Mouse (Mus musculus): ENCODE measurements around the gene Gm17409. TPM values are rescaled to one million over a fixed set of nuclear protein-coding genes. Genes with fewer than 3 reads are reported as not detected.

Gm17409 gene
- polyA plus RNA-seq, 1 experiment: not detected

- Histone ChIP-seq H3K27ac (ENCODE audit: insufficient read depth, low read length) (no peak overlapping the region), H3K4me3 (replicated peaks; ENCODE audit: insufficient read depth, low read depth, low read length) (no peak overlapping the region), H3K27me3 (ENCODE audit: control insufficient read depth, insufficient read depth, low read length) (no peaks in the 10 kb centered on the region), H3K4me1 (ENCODE audit: control insufficient read depth, insufficient read depth, low read length) (no peaks in the 10 kb centered on the region; the same call in 1 of the 2 replicates)
- TF ChIP-seq CTCF (IDR thresholded peaks at IDR 0.05; ENCODE audit: borderline replicate concordance, insufficient read depth, low read depth, low read length) (no peak), POLR2A (IDR thresholded peaks at IDR 0.05; ENCODE audit: borderline replicate concordance, insufficient read depth, low read length) (no peak)
- WGBS: 93% methylated on average over 8 of the region's 8 CpGs
- DNase-seq: no peak
These were observed 5.7 kb downstream of the Gm17409 start for GRCm38 (mm10) chr2:58475578-58475977.

GRCm38 (mm10) chr2:58476956-58477715 lies 7.2 kb downstream of the Gm17409 start:
- peak; percentile 82 to 89 for DNase-seq
- H3K27me3 ChIP-seq (ENCODE audit: control insufficient read depth, insufficient read depth, low read length): no peaks in the 10 kb centered on the region
- no peak overlapping the region for H3K27ac ChIP-seq (ENCODE audit: insufficient read depth, low read length)
- H3K4me1 ChIP-seq (ENCODE audit: control insufficient read depth, insufficient read depth, low read length): no peaks in the 10 kb centered on the region; the same call in 1 of the 2 replicates
- no peak overlapping the region for H3K4me3 ChIP-seq (replicated peaks; ENCODE audit: insufficient read depth, low read depth, low read length)
- peak; percentile 76 for TF ChIP-seq CTCF (IDR thresholded peaks at IDR 0.05; ENCODE audit: borderline replicate concordance, insufficient read depth, low read depth, low read length)
- TF ChIP-seq POLR2A (IDR thresholded peaks at IDR 0.05; ENCODE audit: borderline replicate concordance, insufficient read depth, low read length): no peak
- 54% methylated on average over 12 of the region's 12 CpGs for WGBS

- H3K27ac ChIP-seq (ENCODE audit: insufficient read depth, low read length): no peak overlapping the region
- H3K4me1 ChIP-seq (ENCODE audit: control insufficient read depth, insufficient read depth, low read length): no peaks in the 10 kb centered on the region; the same call in 1 of the 2 replicates
- H3K27me3 ChIP-seq (ENCODE audit: control insufficient read depth, insufficient read depth, low read length): no peaks in the 10 kb centered on the region
- 94% methylated on average over 4 of the region's 4 CpGs for WGBS
- H3K4me3 ChIP-seq (replicated peaks; ENCODE audit: insufficient read depth, low read depth, low read length): no peak overlapping the region
- TF ChIP-seq POLR2A (IDR thresholded peaks at IDR 0.05; ENCODE audit: borderline replicate concordance, insufficient read depth, low read length) (no peak), CTCF (IDR thresholded peaks at IDR 0.05; ENCODE audit: borderline replicate concordance, insufficient read depth, low read depth, low read length) (no peak)
- no peak for DNase-seq
These were observed 8.2 kb downstream of the Gm17409 start for GRCm38 (mm10) chr2:58478144-58478543.

GRCm38 (mm10) chr2:58479536-58479935 lies 9.6 kb downstream of the Gm17409 start:
- H3K27me3 ChIP-seq (ENCODE audit: control insufficient read depth, insufficient read depth, low read length): no peaks in the 10 kb centered on the region
- no peak overlapping the region for H3K4me3 ChIP-seq (replicated peaks; ENCODE audit: insufficient read depth, low read depth, low read length)
- 75% methylated on average over 10 of the region's 10 CpGs for WGBS
- no peak for DNase-seq
- no peak for TF ChIP-seq POLR2A (IDR thresholded peaks at IDR 0.05; ENCODE audit: borderline replicate concordance, insufficient read depth, low read length)
- TF ChIP-seq CTCF (IDR thresholded peaks at IDR 0.05; ENCODE audit: borderline replicate concordance, insufficient read depth, low read depth, low read length): no peak
- no peak overlapping the region for H3K27ac ChIP-seq (ENCODE audit: insufficient read depth, low read length)
- peaks cover 3% of the 10 kb centered on the region; the same call in 1 of the 2 replicates for H3K4me1 ChIP-seq (ENCODE audit: control insufficient read depth, insufficient read depth, low read length)

GRCm38 (mm10) chr2:58480764-58481163 lies 10.8 kb downstream of the Gm17409 start:
- Histone ChIP-seq H3K27me3 (ENCODE audit: control insufficient read depth, insufficient read depth, low read length) (no peaks in the 10 kb centered on the region), H3K4me3 (replicated peaks; ENCODE audit: insufficient read depth, low read depth, low read length) (no peak overlapping the region), H3K27ac (ENCODE audit: insufficient read depth, low read length) (no peak overlapping the region), H3K4me1 (ENCODE audit: control insufficient read depth, insufficient read depth, low read length) (peaks cover 3% of the 10 kb centered on the region)
- DNase-seq: no peak
- WGBS: 75% methylated on average over 6 of the region's 6 CpGs
- TF ChIP-seq POLR2A (IDR thresholded peaks at IDR 0.05; ENCODE audit: borderline replicate concordance, insufficient read depth, low read length) (no peak), CTCF (IDR thresholded peaks at IDR 0.05; ENCODE audit: borderline replicate concordance, insufficient read depth, low read depth, low read length) (no peak)

- WGBS: 81% methylated on average over 9 of the region's 9 CpGs
- Histone ChIP-seq H3K27me3 (ENCODE audit: control insufficient read depth, insufficient read depth, low read length) (no peaks in the 10 kb centered on the region), H3K4me1 (ENCODE audit: control insufficient read depth, insufficient read depth, low read length) (peaks cover 3% of the 10 kb centered on the region), H3K4me3 (replicated peaks; ENCODE audit: insufficient read depth, low read depth, low read length) (no peak overlapping the region), H3K27ac (ENCODE audit: insufficient read depth, low read length) (no peak overlapping the region)
- TF ChIP-seq POLR2A (IDR thresholded peaks at IDR 0.05; ENCODE audit: borderline replicate concordance, insufficient read depth, low read length) (no peak), CTCF (IDR thresholded peaks at IDR 0.05; ENCODE audit: borderline replicate concordance, insufficient read depth, low read depth, low read length) (no peak)
- DNase-seq: no peak
These were observed 11.7 kb downstream of the Gm17409 start for GRCm38 (mm10) chr2:58481450-58482100.

- TF ChIP-seq POLR2A (IDR thresholded peaks at IDR 0.05; ENCODE audit: borderline replicate concordance, insufficient read depth, low read length) (no peak), CTCF (IDR thresholded peaks at IDR 0.05; ENCODE audit: borderline replicate concordance, insufficient read depth, low read depth, low read length) (no peak)
- 32% methylated on average over 7 of the region's 7 CpGs for WGBS
- no peak for DNase-seq
- H3K4me1 ChIP-seq (ENCODE audit: control insufficient read depth, insufficient read depth, low read length): peaks cover 6% of the 10 kb centered on the region
- H3K4me3 ChIP-seq (replicated peaks; ENCODE audit: insufficient read depth, low read depth, low read length): no peak overlapping the region
- no peak overlapping the region for H3K27ac ChIP-seq (ENCODE audit: insufficient read depth, low read length)
- no peaks in the 10 kb centered on the region for H3K27me3 ChIP-seq (ENCODE audit: control insufficient read depth, insufficient read depth, low read length)
These were observed 14.5 kb downstream of the Gm17409 start for GRCm38 (mm10) chr2:58484284-58484965.

Measured in cerebellum, adult 2 months (tissue).